ENCODE assay signal across 9 mouse cellular contexts in the genomic region with DNA sequence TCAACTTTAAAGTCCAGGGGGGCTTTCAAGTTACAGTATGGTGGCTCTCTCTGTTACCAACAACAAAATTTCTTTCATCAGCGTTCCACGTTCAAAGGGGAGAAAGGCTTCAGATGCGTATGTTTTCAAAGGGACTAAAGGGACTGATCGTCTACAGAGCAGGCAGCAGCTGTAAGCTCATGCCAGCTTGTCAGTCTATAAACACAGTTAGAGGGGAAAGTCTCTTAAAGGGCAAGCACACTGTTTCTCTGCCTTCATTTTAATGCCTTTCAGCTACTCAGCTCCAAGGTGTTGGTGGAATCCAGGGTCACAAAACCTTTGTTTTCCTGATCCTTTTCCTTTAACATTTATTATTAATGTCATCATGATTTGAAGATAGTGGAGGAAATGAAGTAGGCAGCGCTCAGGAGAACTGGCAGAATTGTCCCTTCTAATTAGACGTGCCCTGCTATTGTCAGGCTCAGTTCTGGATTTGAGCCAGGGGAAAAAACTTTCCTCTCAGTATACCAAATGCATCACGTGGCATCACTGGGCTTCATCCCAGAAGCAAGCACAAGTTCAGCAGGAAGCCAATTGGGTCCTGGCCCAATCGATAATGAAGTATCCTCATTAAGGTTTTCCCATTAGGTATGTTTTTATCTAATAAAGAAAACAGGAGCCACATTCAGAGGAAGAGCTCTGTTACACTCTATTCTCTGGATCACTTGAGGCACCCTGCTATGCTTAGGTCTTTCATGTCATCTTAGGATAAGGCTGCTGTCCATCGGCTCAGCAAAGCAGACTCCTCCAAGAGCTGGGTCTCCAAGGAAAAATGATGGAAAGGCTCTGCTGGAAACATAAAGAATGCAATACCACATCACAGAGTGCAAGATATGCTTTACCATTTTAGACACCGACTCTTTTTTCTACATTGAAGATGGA.
A peak's percentile ranks its signal among the peaks of the same experiment; 100 is the strongest.
DNase-seq lines count a peak whose midpoint lies in the region; ATAC-seq and TF ChIP-seq lines count a peak whose summit lies in the region.
"Had no signal": no experiment of that assay in that cellular context is flagged by ENCODE, and none has a peak within 500 bp of the region (broad histone marks: within the 10 kb centered on the region; RNA-seq: fewer than 3 reads in every experiment).

No protein-coding gene starts in this region.

- DNase-seq in layer of hippocampus, adult 2 months (ENCODE audit: low spot score in 2 of 2) = peak; percentile 23 to 26
- DNase-seq in layer of hippocampus, adult 9-10 months (ENCODE audit: low spot score) = no peak
- peak; percentile 76 for DNase-seq in hindbrain, postnatal 0 days (ENCODE audit: low spot score)

- peak; percentile 86 for ATAC-seq in forebrain, embryonic 15.5 days (replicated peaks)
- ATAC-seq in hindbrain, postnatal 0 days = peak; percentile 70
- peak; percentile 80 for ATAC-seq in midbrain, embryonic 15.5 days (replicated peaks)
- ATAC-seq in liver, embryonic 12.5 days = no peak
- ATAC-seq in granulocyte monocyte progenitor cell, adult 5-6 weeks (replicated peaks; ENCODE audit: poor library complexity, severe bottlenecking) = no peak
- no peak for ATAC-seq in megakaryocyte-erythroid progenitor cell, adult 5-6 weeks (replicated peaks; ENCODE audit: low FRiP score, low TSS enrichment, poor library complexity, severe bottlenecking)

- H3K4me3 ChIP-seq in layer of hippocampus, adult 2 months = peak overlapping the region; percentile 6; the same call in 1 of the 2 replicates
- no peak overlapping the region for H3K4me3 ChIP-seq in forebrain, embryonic 15.5 days
- H3K4me3 ChIP-seq in hindbrain, postnatal 0 days (ENCODE audit: low read length) = no peak overlapping the region
- H3K4me3 ChIP-seq in midbrain, embryonic 15.5 days = no peak overlapping the region
- H3K4me3 ChIP-seq in liver, embryonic 12.5 days = no peak overlapping the region
- H3K4me3 ChIP-seq: stomach, embryonic 15.5 days had no signal

- WGBS in forebrain, embryonic 15.5 days = 5% methylated on average over 10 of the region's 10 CpGs
- WGBS in hindbrain, postnatal 0 days = 16% methylated on average over 10 of the region's 10 CpGs
- 11% methylated on average over 10 of the region's 10 CpGs for WGBS in midbrain, embryonic 15.5 days
- WGBS in liver, embryonic 12.5 days (ENCODE audit: insufficient replicate concordance) = 55% methylated on average over 10 of the region's 10 CpGs

- peaks cover 29% of the 10 kb centered on the region for H3K4me1 ChIP-seq in forebrain, embryonic 15.5 days
- H3K4me1 ChIP-seq in hindbrain, postnatal 0 days (ENCODE audit: insufficient read depth, low read length) = peaks cover 6% of the 10 kb centered on the region; the same call in 1 of the 2 replicates
- peaks cover 18% of the 10 kb centered on the region for H3K4me1 ChIP-seq in midbrain, embryonic 15.5 days
- no peaks in the 10 kb centered on the region for H3K4me1 ChIP-seq in liver, embryonic 12.5 days
- H3K4me1 ChIP-seq: stomach, embryonic 15.5 days had no signal

- peak overlapping the region; percentile 29 for H3K4me2 ChIP-seq in forebrain, embryonic 15.5 days (replicated peaks)
- H3K4me2 ChIP-seq in hindbrain, postnatal 0 days (ENCODE audit: low read depth, low read length) = peak overlapping the region; percentile 38
- peak overlapping the region; percentile 23 for H3K4me2 ChIP-seq in midbrain, embryonic 15.5 days
- H3K4me2 ChIP-seq in liver, embryonic 12.5 days = no peak overlapping the region
- H3K4me2 ChIP-seq: stomach, embryonic 15.5 days had no signal

- no peak for TF ChIP-seq CTCF in layer of hippocampus, adult 2 months (conservative IDR thresholded peaks at IDR 0.05)
- TF ChIP-seq CTCF in hindbrain, postnatal 0 days (IDR thresholded peaks at IDR 0.05; ENCODE audit: low read depth) = no peak

- no peak overlapping the region for H3K9ac ChIP-seq in forebrain, embryonic 15.5 days (replicated peaks)
- no peak overlapping the region for H3K9ac ChIP-seq in hindbrain, postnatal 0 days (replicated peaks; ENCODE audit: low read length)
- H3K9ac ChIP-seq in midbrain, embryonic 15.5 days = no peak overlapping the region
- H3K9ac ChIP-seq in liver, embryonic 12.5 days = no peak overlapping the region
- H3K9ac ChIP-seq: stomach, embryonic 15.5 days had no signal

- no peak overlapping the region for H3K27ac ChIP-seq in layer of hippocampus, adult 2 months
- H3K27ac ChIP-seq in forebrain, embryonic 15.5 days (replicated peaks) = peak overlapping the region; percentile 61
- H3K27ac ChIP-seq in hindbrain, postnatal 0 days = no peak overlapping the region
- H3K27ac ChIP-seq in midbrain, embryonic 15.5 days = peak overlapping the region; percentile 5; the same call in 1 of the 2 replicates
- no peak overlapping the region for H3K27ac ChIP-seq in liver, embryonic 12.5 days
- H3K27ac ChIP-seq: stomach, embryonic 15.5 days had no signal

- H3K9me3 ChIP-seq in forebrain, embryonic 15.5 days = no peaks in the 10 kb centered on the region
- H3K9me3 ChIP-seq in hindbrain, postnatal 0 days (ENCODE audit: low read length) = no peaks in the 10 kb centered on the region
- H3K9me3 ChIP-seq in midbrain, embryonic 15.5 days = no peaks in the 10 kb centered on the region
- no peaks in the 10 kb centered on the region for H3K9me3 ChIP-seq in liver, embryonic 12.5 days (replicated peaks)
- H3K9me3 ChIP-seq: stomach, embryonic 15.5 days had no signal

- H3K27me3 ChIP-seq in forebrain, embryonic 15.5 days = no peaks in the 10 kb centered on the region
- H3K27me3 ChIP-seq in hindbrain, postnatal 0 days (ENCODE audit: insufficient read depth, low read length) = no peaks in the 10 kb centered on the region
- no peaks in the 10 kb centered on the region for H3K27me3 ChIP-seq in midbrain, embryonic 15.5 days (replicated peaks)
- no peaks in the 10 kb centered on the region for H3K27me3 ChIP-seq in liver, embryonic 12.5 days (replicated peaks)
- H3K27me3 ChIP-seq: stomach, embryonic 15.5 days had no signal

- H3K36me3 ChIP-seq in forebrain, embryonic 15.5 days = no peaks in the 10 kb centered on the region
- no peaks in the 10 kb centered on the region for H3K36me3 ChIP-seq in hindbrain, postnatal 0 days (ENCODE audit: insufficient read depth, low read length)
- H3K36me3 ChIP-seq in midbrain, embryonic 15.5 days (replicated peaks) = no peaks in the 10 kb centered on the region
- H3K36me3 ChIP-seq in liver, embryonic 12.5 days = no peaks in the 10 kb centered on the region
- H3K36me3 ChIP-seq: stomach, embryonic 15.5 days had no signal

Comparison
In these comparisons a context has a peak if more than half of its experiments do, and no peak if none do; other contexts are left out.
1. H3K27ac ChIP-seq: peak in forebrain, embryonic 15.5 days (single experiment) and midbrain, embryonic 15.5 days (single experiment); none in layer of hippocampus, adult 2 months (single experiment), hindbrain, postnatal 0 days (single experiment) and liver, embryonic 12.5 days (single experiment).
2. ATAC-seq: peak in forebrain, embryonic 15.5 days (single experiment), hindbrain, postnatal 0 days (single experiment) and midbrain, embryonic 15.5 days (single experiment); none in liver, embryonic 12.5 days (single experiment), granulocyte monocyte progenitor cell, adult 5-6 weeks (single experiment) and megakaryocyte-erythroid progenitor cell, adult 5-6 weeks (single experiment).